Mouse (Mus musculus): ENCODE data around the gene Exosc7.

DNA sequence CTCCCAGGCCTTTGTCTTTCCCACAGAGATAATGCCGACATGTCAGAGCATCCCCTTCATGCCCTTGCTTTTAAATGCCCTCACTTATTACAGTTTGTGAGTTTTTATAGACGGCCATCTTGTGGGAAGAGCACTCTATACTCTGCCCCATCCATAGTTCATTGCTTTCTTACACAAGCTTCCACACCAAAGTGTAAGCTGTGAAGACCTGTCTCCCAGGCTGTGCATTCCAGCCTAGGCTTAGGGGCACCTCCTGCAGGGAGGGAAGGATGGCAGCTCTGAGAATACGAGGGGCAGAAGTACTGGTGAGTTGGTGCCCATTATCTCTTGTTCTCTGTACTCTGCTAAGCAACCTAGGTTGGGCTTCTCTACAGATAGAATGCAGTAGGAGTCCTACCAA is 20.0 kb downstream of the Exosc7 start:
- TF ChIP-seq CTCF (IDR thresholded peaks at IDR 0.05; ENCODE audit: low read depth) (no peak), EP300 (IDR thresholded peaks at IDR 0.05; ENCODE audit: low read depth) (no peak)

Data from liver, postnatal 0 days (tissue).